Mouse (Mus musculus): Measurements from ENCODE around the gene Enpp6.

DNA sequence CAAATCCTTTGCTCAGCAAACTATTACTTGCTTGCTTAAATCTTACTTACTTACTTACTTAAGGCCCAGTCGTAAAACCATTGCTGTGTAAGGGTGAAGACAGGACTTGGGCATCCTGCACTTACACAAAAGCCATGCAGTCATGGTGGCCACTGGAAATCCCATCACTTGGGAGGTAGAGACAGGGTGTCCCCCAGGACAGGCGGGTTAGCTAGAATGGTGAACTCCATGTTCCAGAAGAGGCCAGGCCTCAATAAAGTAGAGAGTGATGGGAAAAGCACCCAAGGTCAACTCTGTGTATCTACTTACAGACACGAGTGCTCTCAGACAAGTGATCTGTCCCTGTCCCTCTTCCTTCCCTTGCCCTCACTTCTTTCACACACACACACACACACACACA, 146.7 kb downstream of the Enpp6 start:
- TF ChIP-seq CTCF (IDR thresholded peaks at IDR 0.05) = no peak
- TF ChIP-seq EP300 (IDR thresholded peaks at IDR 0.05) = no peak

Data from lung, postnatal 0 days (tissue).